8 mouse cellular contexts compared by ENCODE assay signal in genomic region chr10:78395819-78396624, GRCm38 (mm10). TPM values are rescaled to one million over a fixed set of nuclear protein-coding genes. Genes with fewer than 3 reads are reported as not detected.
DNase-seq lines count a peak whose midpoint lies in the region; ATAC-seq and TF ChIP-seq lines count a peak whose summit lies in the region.

No protein-coding gene starts in this region.

- no peaks in the 10 kb centered on the region for H3K27me3 ChIP-seq in cerebellum, adult 2 months (ENCODE audit: control insufficient read depth, insufficient read depth, low read length)
- no peaks in the 10 kb centered on the region; the same call in 1 of the 2 replicates for H3K27me3 ChIP-seq in forebrain, postnatal 0 days (ENCODE audit: insufficient read depth, low read length)
- H3K27me3 ChIP-seq in hindbrain, embryonic 13.5 days = peaks cover 17% of the 10 kb centered on the region

- no peak for TF ChIP-seq POLR2A in cerebellum, adult 2 months (IDR thresholded peaks at IDR 0.05; ENCODE audit: borderline replicate concordance, insufficient read depth, low read length)

- H3K4me2 ChIP-seq in forebrain, postnatal 0 days (ENCODE audit: low read depth) = peak overlapping the region; percentile 38
- peak overlapping the region; percentile 45 for H3K4me2 ChIP-seq in hindbrain, embryonic 13.5 days

- H3K4me3 ChIP-seq in cerebellum, adult 2 months (replicated peaks; ENCODE audit: insufficient read depth, low read depth, low read length) = no peak overlapping the region
- peak overlapping the region; percentile 4; the same call in 1 of the 2 replicates for H3K4me3 ChIP-seq in forebrain, postnatal 0 days (ENCODE audit: low read depth, low read length)
- H3K4me3 ChIP-seq in hindbrain, embryonic 13.5 days = no peak overlapping the region

- no peak overlapping the region for H3K27ac ChIP-seq in cerebellum, adult 2 months (ENCODE audit: insufficient read depth, low read length)
- peak overlapping the region; percentile 83 for H3K27ac ChIP-seq in forebrain, postnatal 0 days (ENCODE audit: low read depth, low read length)
- peak overlapping the region; percentile 78 for H3K27ac ChIP-seq in hindbrain, embryonic 13.5 days

- peaks cover 17% of the 10 kb centered on the region for H3K36me3 ChIP-seq in forebrain, postnatal 0 days (ENCODE audit: insufficient read depth)
- H3K36me3 ChIP-seq in hindbrain, embryonic 13.5 days = peaks cover 23% of the 10 kb centered on the region

- WGBS in cerebellum, adult 2 months = 6% methylated on average over 17 of the region's 17 CpGs
- 1% methylated on average over 17 of the region's 17 CpGs for WGBS in forebrain, postnatal 0 days
- 6% methylated on average over 17 of the region's 17 CpGs for WGBS in hindbrain, embryonic 13.5 days

- peaks cover 6% of the 10 kb centered on the region; the same call in 1 of the 2 replicates for H3K4me1 ChIP-seq in cerebellum, adult 2 months (ENCODE audit: control insufficient read depth, insufficient read depth, low read length)
- H3K4me1 ChIP-seq in forebrain, postnatal 0 days (ENCODE audit: insufficient read depth) = peaks cover 10% of the 10 kb centered on the region; the same call in 1 of the 2 replicates
- peaks cover 36% of the 10 kb centered on the region for H3K4me1 ChIP-seq in hindbrain, embryonic 13.5 days (replicated peaks)

- peak overlapping the region; percentile 19 for H3K9ac ChIP-seq in forebrain, postnatal 0 days
- H3K9ac ChIP-seq in hindbrain, embryonic 13.5 days = no peak overlapping the region

- H3K9me3 ChIP-seq in forebrain, postnatal 0 days (ENCODE audit: low read length) = no peaks in the 10 kb centered on the region
- H3K9me3 ChIP-seq in hindbrain, embryonic 13.5 days = no peaks in the 10 kb centered on the region

- peak; percentile 87 for TF ChIP-seq CTCF in cerebellum, adult 2 months (IDR thresholded peaks at IDR 0.05; ENCODE audit: borderline replicate concordance, insufficient read depth, low read depth, low read length)
- TF ChIP-seq CTCF in forebrain, postnatal 0 days (IDR thresholded peaks at IDR 0.05; ENCODE audit: low read depth) = peak; percentile 96

- peak; percentile 94 for ATAC-seq in forebrain, postnatal 0 days
- peak; percentile 83 for ATAC-seq in hindbrain, embryonic 13.5 days (ENCODE audit: low FRiP score)

- DNase-seq in MN1 (ENCODE audit: low spot score) = peak; percentile 100
- peak; percentile 88 to 96 for DNase-seq in cerebellum, adult 2 months
- peak; percentile 98 for DNase-seq in forebrain, postnatal 0 days
- DNase-seq in layer of hippocampus, postnatal 10 days (ENCODE audit: low spot score in 2 of 2) = peak; percentile 98 to 99
- peak; percentile 98 for DNase-seq in lung, postnatal 36 days
- DNase-seq in retina, postnatal 1 day = peak; percentile 94
- DNase-seq in thymus, postnatal 4 days = peak; percentile 98

RNA-seq across cellular contexts. Expression of gene Rrp1, which starts 16.8 kb away (rescaled TPM):
- 596 and 620 TPM in 2 replicates for polyA plus RNA-seq in cerebellum, adult 2 months (2012; rRNA removed)
- 256 TPM in 2 replicates for total RNA-seq in forebrain, postnatal 0 days (2014; rRNA removed)
- polyA plus RNA-seq in forebrain, postnatal 0 days (2015; fragmentation: Nextera tagmentation; extraction: Ambion mirVana) = 401 and 455 TPM in 2 replicates
- polyA plus RNA-seq in hindbrain, embryonic 13.5 days (2015; fragmentation: Nextera tagmentation; extraction: Ambion mirVana) = 385 and 394 TPM in 2 replicates
- 100 to 1,000 TPM; 316 to 337 TPM for total RNA-seq in layer of hippocampus, postnatal 10 days (2021)

RNA-seq across cellular contexts. Expression of gene Cstb, which starts 29.4 kb away (rescaled TPM):
- 112 and 120 TPM in 2 replicates for polyA plus RNA-seq in cerebellum, adult 2 months (2012; rRNA removed)
- 55.2 and 59.0 TPM in 2 replicates for total RNA-seq in forebrain, postnatal 0 days (2014; rRNA removed)
- polyA plus RNA-seq in forebrain, postnatal 0 days (2015; fragmentation: Nextera tagmentation; extraction: Ambion mirVana) = 147 and 190 TPM in 2 replicates
- 93.9 and 105 TPM in 2 replicates for polyA plus RNA-seq in hindbrain, embryonic 13.5 days (2015; fragmentation: Nextera tagmentation; extraction: Ambion mirVana)
- 10 to 100 TPM; 37.4 to 38.2 TPM for total RNA-seq in layer of hippocampus, postnatal 10 days (2021)

RNA-seq across cellular contexts. Expression of gene Agpat3, which starts 43.7 kb away (rescaled TPM):
- polyA plus RNA-seq in cerebellum, adult 2 months (2012; rRNA removed) = 246 and 256 TPM in 2 replicates
- 72.9 and 94.9 TPM in 2 replicates for total RNA-seq in forebrain, postnatal 0 days (2014; rRNA removed)
- 72.4 and 101 TPM in 2 replicates for polyA plus RNA-seq in forebrain, postnatal 0 days (2015; fragmentation: Nextera tagmentation; extraction: Ambion mirVana)
- polyA plus RNA-seq in hindbrain, embryonic 13.5 days (2015; fragmentation: Nextera tagmentation; extraction: Ambion mirVana) = 51.2 and 54.4 TPM in 2 replicates
- 100 to 1,000 TPM; 247 to 258 TPM for total RNA-seq in layer of hippocampus, postnatal 10 days (2021)
